Mouse (Mus musculus): ENCODE data around the gene Hspe1.

- TF ChIP-seq CTCF (IDR thresholded peaks at IDR 0.05; ENCODE audit: control insufficient read depth, insufficient read depth, insufficient read length): no peak
- no peak for TF ChIP-seq MYOG (IDR thresholded peaks at IDR 0.05; ENCODE audit: control insufficient read depth, extremely low read depth, insufficient read length)
- no peak for TF ChIP-seq FOSL1 (IDR thresholded peaks at IDR 0.05; ENCODE audit: insufficient read depth, low read length, poor library complexity, severe bottlenecking)
- TF ChIP-seq USF1 (IDR thresholded peaks at IDR 0.05; ENCODE audit: low read depth): no peak
These were observed 47.9 kb downstream of the Hspe1 start for GRCm38 (mm10) chr1:55135846-55136245.

Data from C2C12 (cell line).